Mouse (Mus musculus): ENCODE measurements around the gene Osm. TPM values are rescaled to one million over a fixed set of nuclear protein-coding genes. Genes with fewer than 3 reads are reported as not detected.

Gene Osm
- polyA plus RNA-seq, 1 experiment from 2014 or later: not detected

Other genes starting within 250 kb of the Osm start
- not detected in 2 replicates for gene Sec14l4, start 205.0 kb upstream of the Osm start, polyA plus RNA-seq (2015; fragmentation: Nextera tagmentation; extraction: Ambion mirVana)
- gene Sec14l3, start 171.6 kb upstream of the Osm start, polyA plus RNA-seq (2015; fragmentation: Nextera tagmentation; extraction: Ambion mirVana): 0.75 and 0.91 TPM in 2 replicates
- gene Mtfp1, start 141.0 kb upstream of the Osm start, polyA plus RNA-seq (2015; fragmentation: Nextera tagmentation; extraction: Ambion mirVana): 7.3 and 7.7 TPM in 2 replicates
- gene Sec14l2, start 113.0 kb upstream of the Osm start, polyA plus RNA-seq (2015; fragmentation: Nextera tagmentation; extraction: Ambion mirVana): 1.5 and 2.4 TPM in 2 replicates
- 47.2 and 49.7 TPM in 2 replicates for gene Rnf215, start 101.2 kb upstream of the Osm start, polyA plus RNA-seq (2015; fragmentation: Nextera tagmentation; extraction: Ambion mirVana)
- 6.7 and 6.9 TPM in 2 replicates for gene Ccdc157, start 76.1 kb upstream of the Osm start, polyA plus RNA-seq (2015; fragmentation: Nextera tagmentation; extraction: Ambion mirVana)
- gene Sf3a1, start 76.1 kb upstream of the Osm start, polyA plus RNA-seq (2015; fragmentation: Nextera tagmentation; extraction: Ambion mirVana): 51.9 and 55.0 TPM in 2 replicates
- 30.2 and 31.1 TPM in 2 replicates for gene Tbc1d10a, start 49.6 kb upstream of the Osm start, polyA plus RNA-seq (2015; fragmentation: Nextera tagmentation; extraction: Ambion mirVana)
- 1.4 and 1.5 TPM in 2 replicates for gene Castor1, start 18.2 kb upstream of the Osm start, polyA plus RNA-seq (2015; fragmentation: Nextera tagmentation; extraction: Ambion mirVana)
- not detected in 2 replicates for gene Lif, start 21.1 kb downstream of the Osm start, polyA plus RNA-seq (2015; fragmentation: Nextera tagmentation; extraction: Ambion mirVana)
- gene Hormad2, start 204.7 kb downstream of the Osm start, polyA plus RNA-seq (2015; fragmentation: Nextera tagmentation; extraction: Ambion mirVana): not detected in 2 replicates